Comparison of ENCODE assay signal across 9 mouse cellular contexts in the genomic region with DNA sequence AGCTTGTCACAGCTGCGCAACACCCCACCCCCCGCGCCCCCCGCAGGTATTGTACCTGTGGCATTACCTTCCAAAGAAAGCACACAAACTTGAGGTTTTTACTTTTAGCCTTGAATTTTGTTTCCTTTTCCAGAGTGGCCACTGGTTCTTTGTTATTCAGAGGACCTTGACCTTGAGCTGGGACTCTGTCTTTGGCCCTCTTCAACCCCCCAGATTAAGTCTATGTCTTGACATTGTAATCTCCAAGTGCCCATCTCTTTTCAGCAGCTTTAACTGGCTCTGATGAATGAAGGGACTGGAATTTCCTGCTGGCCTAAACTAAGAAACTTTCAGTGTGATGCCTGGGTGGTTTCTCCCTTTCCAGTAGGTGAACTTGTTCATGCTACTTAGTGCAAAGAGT. TPM values are rescaled to one million over a fixed set of nuclear protein-coding genes. Genes with fewer than 3 reads are reported as not detected.
DNase-seq lines count a peak whose midpoint lies in the region; ATAC-seq and TF ChIP-seq lines count a peak whose summit lies in the region.
"Had no signal": no experiment of that assay in that cellular context is flagged by ENCODE, and none has a peak within 500 bp of the region (broad histone marks: within the 10 kb centered on the region; RNA-seq: fewer than 3 reads in every experiment).

No protein-coding gene starts in this region.

- H3K4me2 ChIP-seq in heart, embryonic 11.5 days, result peak overlapping the region; percentile 92
- peak overlapping the region; percentile 98 for H3K4me2 ChIP-seq in hindbrain, embryonic 14.5 days (replicated peaks)
- H3K4me2 ChIP-seq in midbrain, embryonic 12.5 days (replicated peaks), result peak overlapping the region; percentile 84

- DNase-seq in heart, adult 2 months, result no peak
- peak; percentile 64 for DNase-seq in R1 (ENCODE audit: low read depth, low spot score)
- no peak for DNase-seq in hindbrain, embryonic 14.5 days (ENCODE audit: low spot score)
- DNase-seq in right cerebral cortex, postnatal 10 days (ENCODE audit: low spot score in 2 of 2), result no peak
- no peak for DNase-seq in embryo, embryonic 10 days (ENCODE audit: low spot score)
- no peak for DNase-seq in layer of hippocampus, postnatal 36 days

- peak overlapping the region; percentile 73 for H3K4me3 ChIP-seq in heart, embryonic 11.5 days (ENCODE audit: low read depth, low read length)
- H3K4me3 ChIP-seq in heart, adult 2 months, result no peak overlapping the region
- peak overlapping the region; percentile 86 for H3K4me3 ChIP-seq in hindbrain, embryonic 14.5 days (replicated peaks; ENCODE audit: low read length)
- peak overlapping the region; percentile 70 for H3K4me3 ChIP-seq in midbrain, embryonic 12.5 days

- TF ChIP-seq POLR2A in heart, adult 2 months (IDR thresholded peaks at IDR 0.05; ENCODE audit: insufficient read depth, low read depth, low read length), result no peak

- TF ChIP-seq EP300 in heart, adult 2 months (IDR thresholded peaks at IDR 0.05; ENCODE audit: insufficient read depth, low read depth, low read length), result no peak

- H3K9ac ChIP-seq in heart, embryonic 11.5 days (ENCODE audit: low read depth, low read length), result no peak overlapping the region; the same call in 1 of the 2 replicates
- no peak overlapping the region for H3K9ac ChIP-seq in heart, adult 2 months (ENCODE audit: low read depth, low read length)
- H3K9ac ChIP-seq in hindbrain, embryonic 14.5 days, result peak overlapping the region; percentile 84
- no peak overlapping the region for H3K9ac ChIP-seq in midbrain, embryonic 12.5 days (replicated peaks)

- no peaks in the 10 kb centered on the region for H3K79me2 ChIP-seq in heart, adult 2 months (replicated peaks; ENCODE audit: control insufficient read depth, insufficient read depth, low read length)

- no peaks in the 10 kb centered on the region for H3K9me3 ChIP-seq in heart, embryonic 11.5 days (replicated peaks; ENCODE audit: control insufficient read depth, low read length)
- H3K9me3 ChIP-seq in hindbrain, embryonic 14.5 days (ENCODE audit: control insufficient read depth, low read length), result no peaks in the 10 kb centered on the region
- H3K9me3 ChIP-seq in midbrain, embryonic 12.5 days, result no peaks in the 10 kb centered on the region

- no peaks in the 10 kb centered on the region for H3K27me3 ChIP-seq in heart, embryonic 11.5 days (ENCODE audit: control insufficient read depth, insufficient read depth, low read length)
- H3K27me3 ChIP-seq in heart, adult 2 months (ENCODE audit: control insufficient read depth, insufficient read depth, low read length), result no peaks in the 10 kb centered on the region
- no peaks in the 10 kb centered on the region for H3K27me3 ChIP-seq in hindbrain, embryonic 14.5 days (ENCODE audit: control insufficient read depth, insufficient read depth, low read length)
- peaks cover 35% of the 10 kb centered on the region for H3K27me3 ChIP-seq in midbrain, embryonic 12.5 days

- no peak for ATAC-seq in heart, embryonic 11.5 days (replicated peaks; ENCODE audit: insufficient number of reproducible peaks, low FRiP score, low TSS enrichment)
- ATAC-seq in hindbrain, embryonic 14.5 days (ENCODE audit: low FRiP score), result no peak
- ATAC-seq in midbrain, embryonic 12.5 days (ENCODE audit: low FRiP score, low read depth), result no peak

- H3K27ac ChIP-seq in heart, embryonic 11.5 days (ENCODE audit: low read depth, low read length), result no peak overlapping the region
- H3K27ac ChIP-seq in heart, adult 2 months, result no peak overlapping the region
- H3K27ac ChIP-seq in hindbrain, embryonic 14.5 days, result no peak overlapping the region
- no peak overlapping the region for H3K27ac ChIP-seq in midbrain, embryonic 12.5 days (replicated peaks)

- H3K36me3 ChIP-seq in heart, embryonic 11.5 days (ENCODE audit: control insufficient read depth, insufficient read depth, low read length), result no peaks in the 10 kb centered on the region
- H3K36me3 ChIP-seq in heart, adult 2 months (ENCODE audit: control insufficient read depth, insufficient read depth, low read length), result no peaks in the 10 kb centered on the region
- no peaks in the 10 kb centered on the region for H3K36me3 ChIP-seq in hindbrain, embryonic 14.5 days (replicated peaks; ENCODE audit: control insufficient read depth, insufficient read depth)
- no peaks in the 10 kb centered on the region for H3K36me3 ChIP-seq in midbrain, embryonic 12.5 days

- WGBS in heart, embryonic 11.5 days (ENCODE audit: insufficient replicate concordance), result 16% methylated on average over 4 of the region's 4 CpGs
- 29% methylated on average over 4 of the region's 4 CpGs for WGBS in heart, adult 2 months
- WGBS in hindbrain, embryonic 14.5 days, result 24% methylated on average over 4 of the region's 4 CpGs
- 21% methylated on average over 4 of the region's 4 CpGs for WGBS in midbrain, embryonic 12.5 days

- intact Hi-C loops in heart, adult 2 months (cut with DNase I), result loop anchor here (2.0 to 5.0 kb wide), 3 partner anchors 69 to 209 kb away; no protein-coding TSS in a partner anchor

- no peak for TF ChIP-seq CTCF in heart, adult 2 months (IDR thresholded peaks at IDR 0.05)

- H3K4me1 ChIP-seq in heart, embryonic 11.5 days (ENCODE audit: control insufficient read depth, insufficient read depth, low read length), result peaks cover 10% of the 10 kb centered on the region
- no peaks in the 10 kb centered on the region for H3K4me1 ChIP-seq in heart, adult 2 months (ENCODE audit: control insufficient read depth, insufficient read depth, low read length)
- peaks cover 5% of the 10 kb centered on the region for H3K4me1 ChIP-seq in hindbrain, embryonic 14.5 days (replicated peaks; ENCODE audit: control insufficient read depth, insufficient read depth, low read length)
- peaks cover 16% of the 10 kb centered on the region; the same call in 1 of the 2 replicates for H3K4me1 ChIP-seq in midbrain, embryonic 12.5 days

RNA-seq across cellular contexts. Expression of a gene that starts 0.9 kb away (rescaled TPM):
- 13.6 and 15.0 TPM in 2 replicates for polyA plus RNA-seq in heart, embryonic 11.5 days (2014; fragmentation: Nextera tagmentation; extraction: Ambion mirVana)
- 10 to 100 TPM; 15.8 to 17.4 TPM for total RNA-seq in heart, adult 2 months (2021)
- 6.8 and 9.8 TPM in 2 replicates for polyA plus RNA-seq in heart, adult 2 months (2012; rRNA removed)
- 17.7 and 17.8 TPM in 2 replicates for polyA plus RNA-seq in hindbrain, embryonic 14.5 days (2014; fragmentation: Nextera tagmentation; extraction: Ambion mirVana)
- polyA plus RNA-seq in midbrain, embryonic 12.5 days (2016; fragmentation: Nextera tagmentation; extraction: Ambion mirVana), result 14.0 and 16.5 TPM in 2 replicates
- total RNA-seq in layer of hippocampus, postnatal 36 days (2021), result 10 to 100 TPM; 46.7 to 53.1 TPM
- polyA plus RNA-seq: erythroblast, embryonic 14.5 days had no signal
